Mouse (Mus musculus): ENCODE data around the gene Uba7.

GRCm38 (mm10) chr9:108032126-108032525 lies 56.8 kb downstream of the Uba7 start:
- TF ChIP-seq EP300 (IDR thresholded peaks at IDR 0.05) (no peak), CTCF (IDR thresholded peaks at IDR 0.05) (no peak)
